Mouse (Mus musculus) left cerebral cortex, postnatal 4 days (tissue): ENCODE results near the gene Cdk2ap1. TPM values are rescaled to one million over a fixed set of nuclear protein-coding genes. Genes with fewer than 3 reads are reported as not detected.
"Not testable (repeated sequence)": the region's sequence is repeated elsewhere in the genome, so short reads cannot be mapped to it uniquely, and the experiment has no call there.

Source experiments
- DNase-seq: peaks from one replicate; pipeline ENCODE4 v3.0.0-alpha.2; 2022
- intact Hi-C: fragments of 180-260 bp; cut with DNase I; formaldehyde crosslinking; loops from one replicate; pipeline ENCODE4 v1.15.1; 2025
- total RNA-seq, 2 experiments: library from RNA; stranded (reverse); gene quantifications; 2 replicates each; pipeline ENCODE4 v1.2.3; 2021

The Cdk2ap1 gene
- total RNA-seq, 2 experiments from 2014 or later: 112 to 119 TPM

- intact Hi-C loops: no loop called here
- DNase-seq: peak; percentile 94
Observed at GRCm38 (mm10) chr5:124352141-124352920, 10.6 kb downstream of the Cdk2ap1 start.

- DNase-seq: no peak
- intact Hi-C loops: no loop called here
Observed at GRCm38 (mm10) chr5:124351604-124352003, 11.3 kb downstream of the Cdk2ap1 start.

GRCm38 (mm10) chr5:124351111-124351560 lies 11.7 kb downstream of the Cdk2ap1 start:
- intact Hi-C loops: no loop called here

GRCm38 (mm10) chr5:124350350-124350749 lies 12.5 kb downstream of the Cdk2ap1 start:
- intact Hi-C loops: no loop called here
- DNase-seq: no peak

More at GRCm38 (mm10) chr5:124351111-124351560, 11.7 kb downstream of the Cdk2ap1 start:
- DNase-seq: peak; percentile 96

- DNase-seq: peak; percentile 78
- intact Hi-C loops: no loop called here
Observed at GRCm38 (mm10) chr5:124349196-124349595, 13.7 kb downstream of the Cdk2ap1 start.

GRCm38 (mm10) chr5:124342897-124343296 lies 20.0 kb downstream of the Cdk2ap1 start:
- intact Hi-C loops: no loop called here
- no peak for DNase-seq

- intact Hi-C loops: not testable (repeated sequence)
- peak; percentile 36 for DNase-seq
Observed at GRCm38 (mm10) chr5:124341753-124342339, 21.0 kb downstream of the Cdk2ap1 start.

GRCm38 (mm10) chr5:124338791-124339190 lies 24.1 kb downstream of the Cdk2ap1 start:
- intact Hi-C loops: no loop called here
- DNase-seq: no peak

- peak; percentile 62 for DNase-seq
- intact Hi-C loops: no loop called here
Observed at GRCm38 (mm10) chr5:124337909-124338308, 25.0 kb downstream of the Cdk2ap1 start.

- intact Hi-C loops: no loop called here
Observed at GRCm38 (mm10) chr5:124337103-124337502, 25.8 kb downstream of the Cdk2ap1 start.

GRCm38 (mm10) chr5:124334392-124334791 lies 28.5 kb downstream of the Cdk2ap1 start:
- DNase-seq: peak; percentile 90
- intact Hi-C loops: no loop called here

More at GRCm38 (mm10) chr5:124337103-124337502, 25.8 kb downstream of the Cdk2ap1 start:
- DNase-seq: no peak

GRCm38 (mm10) chr5:124330086-124330485 lies 32.8 kb downstream of the Cdk2ap1 start:
- DNase-seq: no peak
- intact Hi-C loops: no loop called here

- intact Hi-C loops: no loop called here
- peak; percentile 100 for DNase-seq
Observed at GRCm38 (mm10) chr5:124327510-124328364, 35.1 kb downstream of the Cdk2ap1 start, which contains the start of the genes Mphosph9 and 2810006K23Rik. Mphosph9 (minus strand) TSS chr5:124327972. 2810006K23Rik (plus strand) TSS chr5:124328089.

GRCm38 (mm10) chr5:124326829-124327228 lies 36.1 kb downstream of the Cdk2ap1 start:
- intact Hi-C loops: no loop called here
- DNase-seq: no peak

GRCm38 (mm10) chr5:124317648-124318047 lies 45.2 kb downstream of the Cdk2ap1 start:
- intact Hi-C loops: no loop called here

GRCm38 (mm10) chr5:124315941-124316340 lies 46.9 kb downstream of the Cdk2ap1 start:
- intact Hi-C loops: no loop called here
- peak; percentile 52 for DNase-seq

More at GRCm38 (mm10) chr5:124317648-124318047, 45.2 kb downstream of the Cdk2ap1 start:
- no peak for DNase-seq

- no peak for DNase-seq
Observed at GRCm38 (mm10) chr5:124315498-124315897, 47.4 kb downstream of the Cdk2ap1 start.

GRCm38 (mm10) chr5:124310091-124310490 lies 52.8 kb downstream of the Cdk2ap1 start:
- DNase-seq: no peak
- intact Hi-C loops: no loop called here

More at GRCm38 (mm10) chr5:124315498-124315897, 47.4 kb downstream of the Cdk2ap1 start:
- intact Hi-C loops: no loop called here

GRCm38 (mm10) chr5:124309155-124309554 lies 53.7 kb downstream of the Cdk2ap1 start:
- intact Hi-C loops: no loop called here
- DNase-seq: no peak

- DNase-seq, intact Hi-C loops: not testable (repeated sequence)
Observed at GRCm38 (mm10) chr5:124302853-124303252, 60.0 kb downstream of the Cdk2ap1 start.

GRCm38 (mm10) chr5:124300132-124300531 lies 62.8 kb downstream of the Cdk2ap1 start:
- no peak for DNase-seq
- intact Hi-C loops: no loop called here
